Mouse (Mus musculus): Measurements from ENCODE around the gene Idnk. TPM values are rescaled to one million over a fixed set of nuclear protein-coding genes. Genes with fewer than 3 reads are reported as not detected.
A peak's percentile ranks its signal among the peaks of the same experiment; 100 is the strongest.

Idnk gene
- polyA plus RNA-seq, 1 experiment from 2014 or later, result 37.9 TPM

DNA sequence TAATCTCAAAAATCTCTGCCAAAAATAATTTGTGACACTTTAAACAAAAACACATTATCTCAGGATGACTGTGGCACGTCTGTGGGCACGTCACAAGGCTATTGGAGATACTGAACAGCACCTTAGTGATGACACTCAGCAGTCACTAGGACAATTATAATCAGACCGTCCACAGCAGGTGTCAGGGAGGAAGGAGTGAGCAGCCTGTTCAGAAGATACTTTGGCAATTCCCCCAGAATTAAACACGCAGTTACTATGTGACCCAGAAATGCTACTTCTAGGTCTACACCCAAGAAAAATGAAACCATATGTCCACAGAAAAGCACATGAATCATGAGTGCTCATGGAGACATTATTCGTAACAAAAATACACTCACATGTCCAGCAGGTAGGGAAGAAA lies 53.0 kb downstream of the Idnk start:
- H3K4me3 ChIP-seq (ENCODE audit: low read depth, low read length), result no peak overlapping the region
- DNase-seq (ENCODE audit: low spot score) (no peak), ATAC-seq (replicated peaks; ENCODE audit: low FRiP score) (no peak)
- WGBS, result 79% methylated on average over 5 of the region's 5 CpGs
- no peak overlapping the region for H3K4me2 ChIP-seq
- H3K9me3 ChIP-seq (ENCODE audit: control insufficient read depth, low read length), result no peaks in the 10 kb centered on the region
- H3K4me1 ChIP-seq (replicated peaks; ENCODE audit: control insufficient read depth, insufficient read depth, low read length), result peaks cover 14% of the 10 kb centered on the region
- H3K9ac ChIP-seq (ENCODE audit: low read depth, low read length), result no peak overlapping the region
- no peaks in the 10 kb centered on the region for H3K36me3 ChIP-seq (ENCODE audit: control insufficient read depth, insufficient read depth, low read length)
- no peak overlapping the region for H3K27ac ChIP-seq (ENCODE audit: low read depth, low read length)
- H3K27me3 ChIP-seq (replicated peaks; ENCODE audit: control insufficient read depth, insufficient read depth, low read length), result no peaks in the 10 kb centered on the region

DNA sequence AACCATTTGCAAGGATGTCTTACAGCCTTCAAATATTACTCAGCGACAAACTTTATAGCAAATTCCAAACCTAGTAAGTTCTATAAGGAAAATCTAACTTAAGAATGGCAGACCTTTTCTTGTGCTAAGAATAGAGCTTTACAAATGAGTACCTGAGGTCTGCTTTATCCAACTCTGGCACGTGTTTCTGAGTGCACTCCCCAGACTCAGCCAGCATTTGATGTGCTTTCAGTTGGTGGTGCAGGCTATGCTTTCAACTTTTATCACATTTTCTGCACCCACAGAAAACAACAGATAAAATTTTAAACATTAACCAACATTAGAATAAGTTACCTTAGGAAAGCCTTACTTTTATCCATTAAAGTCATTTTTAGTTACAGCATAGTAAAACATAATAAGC lies 55.1 kb downstream of the Idnk start:
- no peak for ATAC-seq (replicated peaks; ENCODE audit: low FRiP score)

GRCm38 (mm10) chr13:58213801-58214200 lies 56.4 kb downstream of the Idnk start:
- Histone ChIP-seq H3K27ac (ENCODE audit: low read depth, low read length) (no peak overlapping the region), H3K4me1 (replicated peaks; ENCODE audit: control insufficient read depth, insufficient read depth, low read length) (peaks cover 20% of the 10 kb centered on the region), H3K9ac (ENCODE audit: low read depth, low read length) (no peak overlapping the region), H3K4me3 (ENCODE audit: low read depth, low read length) (peak overlapping the region; percentile 99), H3K4me2 (peak overlapping the region; percentile 85), H3K36me3 (ENCODE audit: control insufficient read depth, insufficient read depth, low read length) (no peaks in the 10 kb centered on the region), H3K9me3 (ENCODE audit: control insufficient read depth, low read length) (no peaks in the 10 kb centered on the region), H3K27me3 (replicated peaks; ENCODE audit: control insufficient read depth, insufficient read depth, low read length) (no peaks in the 10 kb centered on the region)
- WGBS, result 70% methylated on average over 8 of the region's 8 CpGs
- ATAC-seq (replicated peaks; ENCODE audit: low FRiP score) (no peak), DNase-seq (ENCODE audit: low spot score) (no peak)

More for the DNA sequence above, 55.1 kb downstream of the Idnk start:
- Histone ChIP-seq H3K4me2 (no peak overlapping the region), H3K9ac (ENCODE audit: low read depth, low read length) (no peak overlapping the region), H3K36me3 (ENCODE audit: control insufficient read depth, insufficient read depth, low read length) (no peaks in the 10 kb centered on the region), H3K27me3 (replicated peaks; ENCODE audit: control insufficient read depth, insufficient read depth, low read length) (no peaks in the 10 kb centered on the region), H3K9me3 (ENCODE audit: control insufficient read depth, low read length) (no peaks in the 10 kb centered on the region), H3K4me1 (replicated peaks; ENCODE audit: control insufficient read depth, insufficient read depth, low read length) (peaks cover 20% of the 10 kb centered on the region), H3K4me3 (ENCODE audit: low read depth, low read length) (no peak overlapping the region), H3K27ac (ENCODE audit: low read depth, low read length) (no peak overlapping the region)
- DNase-seq (ENCODE audit: low spot score), result no peak
- 82% methylated on average over 2 of the region's 2 CpGs for WGBS

Other genes starting within 250 kb of the Idnk start
- gene Spock1, start 249.3 kb upstream of the Idnk start, polyA plus RNA-seq (2014; fragmentation: Nextera tagmentation; extraction: Ambion mirVana), result 1.2 TPM in 2 replicates
- 1.9 and 2.7 TPM in 2 replicates for gene Klhl3, start 44.1 kb upstream of the Idnk start, polyA plus RNA-seq (2014; fragmentation: Nextera tagmentation; extraction: Ambion mirVana)
- gene Hnrnpa0, start 29.1 kb upstream of the Idnk start, polyA plus RNA-seq (2014; fragmentation: Nextera tagmentation; extraction: Ambion mirVana), result 18.7 and 22.8 TPM in 2 replicates
- gene Ubqln1, start 58.0 kb downstream of the Idnk start, polyA plus RNA-seq (2014; fragmentation: Nextera tagmentation; extraction: Ambion mirVana), result 95.5 and 103 TPM in 2 replicates
- 12.8 and 14.3 TPM in 2 replicates for gene Gkap1, start 118.0 kb downstream of the Idnk start, polyA plus RNA-seq (2014; fragmentation: Nextera tagmentation; extraction: Ambion mirVana)
- 0.11 and 0.40 TPM in 2 replicates for gene Kif27, start 201.5 kb downstream of the Idnk start, polyA plus RNA-seq (2014; fragmentation: Nextera tagmentation; extraction: Ambion mirVana)
- gene 2210016F16Rik, start 227.6 kb downstream of the Idnk start, polyA plus RNA-seq (2014; fragmentation: Nextera tagmentation; extraction: Ambion mirVana), result 39.3 and 39.6 TPM in 2 replicates
- 32.6 and 32.9 TPM in 2 replicates for gene Rmi1, start 244.6 kb downstream of the Idnk start, polyA plus RNA-seq (2014; fragmentation: Nextera tagmentation; extraction: Ambion mirVana)
- 1,515 and 1,628 TPM in 2 replicates for gene Hnrnpk, start 245.7 kb downstream of the Idnk start, polyA plus RNA-seq (2014; fragmentation: Nextera tagmentation; extraction: Ambion mirVana)

All from liver, embryonic 11.5 days (tissue).